Mouse (Mus musculus) midbrain, embryonic 14.5 days (tissue): ENCODE measurements around the gene Pifo. TPM values are rescaled to one million over a fixed set of nuclear protein-coding genes. Genes with fewer than 3 reads are reported as not detected.
"Not testable (repeated sequence)": the region's sequence is repeated elsewhere in the genome, so short reads cannot be mapped to it uniquely, and the experiment has no call there.

Experiments
- ATAC-seq: fragments of 200-750 bp; cut with Nextera tagmentation; 2 replicates; pipeline ENCODE4 v1.8.0; 2017; ENCODE audit warnings: moderate number of reproducible peaks, moderate library complexity; ENCODE audit not compliant: low FRiP score, low TSS enrichment
- DNase-seq: peaks from one replicate; pipeline ENCODE4 v3.0.0-alpha.2; 2015
- H3K27ac ChIP-seq: fragments of 300-500 bp; sonication (generic); replicated peaks from 2 replicates; pipeline ENCODE4 v1.5.1; 2014; ENCODE audit warnings: mild to moderate bottlenecking, low read depth, low read length, moderate library complexity
- H3K27me3 ChIP-seq: fragments of 300-500 bp; sonication (generic); 2 replicates; pipeline ENCODE4 v1.6.1; 2014; ENCODE audit warnings: low read length, control low read depth, mixed read lengths; ENCODE audit not compliant: control insufficient read depth, insufficient read depth
- H3K36me3 ChIP-seq: fragments of 300-500 bp; sonication (generic); 2 replicates; pipeline ENCODE4 v1.6.1; 2014; ENCODE audit warnings: low read length, control low read depth; ENCODE audit not compliant: control insufficient read depth, insufficient read depth
- H3K4me1 ChIP-seq: fragments of 300-500 bp; sonication (generic); 2 replicates; pipeline ENCODE4 v1.6.1; 2014; ENCODE audit warnings: mild to moderate bottlenecking, antibody characterized with exemption, low read length, control low read depth; ENCODE audit not compliant: control insufficient read depth, insufficient read depth
- H3K4me2 ChIP-seq: fragments of 300-500 bp; sonication (generic); 2 replicates; pipeline ENCODE4 v1.6.1; 2014; ENCODE audit warnings: mild to moderate bottlenecking, low read length, moderate library complexity
- H3K4me3 ChIP-seq: fragments of 300-500 bp; sonication (generic); replicated peaks from 2 replicates; pipeline ENCODE4 v1.5.1; 2014; ENCODE audit warnings: low read depth, low read length
- H3K9ac ChIP-seq: fragments of 300-500 bp; sonication (generic); replicated peaks from 2 replicates; pipeline ENCODE4 v1.6.1; 2014; ENCODE audit warnings: mild to moderate bottlenecking, low read length, moderate library complexity
- H3K9me3 ChIP-seq: fragments of 300-500 bp; sonication (generic); 2 replicates; pipeline ENCODE4 v1.6.1; 2016; ENCODE audit warnings: low read length, control low read depth, mixed read lengths; ENCODE audit not compliant: control insufficient read depth
- WGBS: fragments of 180-500 bp; shearing (Covaris S2); extraction: QIAGEN DNeasy Blood & Tissue Kit; methylation state at CpG from one replicate; pipeline ENCODE4 v1.1.7; 2014; 5-methylcytosine and 5-hydroxymethylcytosine counted together
- polyA plus RNA-seq: library from polyadenylated mRNA; unstranded; fragments of >200 nt; fragmentation: Nextera tagmentation; extraction: Ambion mirVana; gene quantifications from 2 replicates; pipeline ENCODE4 v1.2.1, GENCODE M21; 2014

Pifo gene
- polyA plus RNA-seq, 1 experiment from 2014 or later = 3.0 TPM

- WGBS = 16% methylated on average over 11 of the region's 11 CpGs
- H3K36me3 ChIP-seq = no peaks in the 10 kb centered on the region
- no peaks in the 10 kb centered on the region for H3K9me3 ChIP-seq
- H3K27ac ChIP-seq = no peak overlapping the region
- no peaks in the 10 kb centered on the region for H3K27me3 ChIP-seq
- ATAC-seq (peak; percentile 34; the same call in 1 of the 2 replicates), DNase-seq (peak; percentile 4)
- peak overlapping the region; percentile 54 for H3K4me2 ChIP-seq
- H3K4me3 ChIP-seq = peak overlapping the region; percentile 21; the same call in 1 of the 2 replicates
- 0 out of 2 replicates have a peak overlapping the region, but pooled peaks have one; percentile 10 for H3K9ac ChIP-seq
- peaks cover 6% of the 10 kb centered on the region; the same call in 1 of the 2 replicates for H3K4me1 ChIP-seq
Observed at GRCm38 (mm10) chr3:106000707-106001375, 13.6 kb downstream of the Pifo start.

GRCm38 (mm10) chr3:105994730-105995129 is 19.7 kb downstream of the Pifo start:
- H3K9ac ChIP-seq = no peak overlapping the region
- DNase-seq (no peak), ATAC-seq (no peak)
- no peaks in the 10 kb centered on the region for H3K36me3 ChIP-seq
- H3K4me1 ChIP-seq = no peaks in the 10 kb centered on the region
- H3K4me3 ChIP-seq = no peak overlapping the region
- no peaks in the 10 kb centered on the region for H3K9me3 ChIP-seq
- no peak overlapping the region for H3K4me2 ChIP-seq
- no peak overlapping the region for H3K27ac ChIP-seq
- 85% methylated on average over 2 of the region's 2 CpGs for WGBS
- H3K27me3 ChIP-seq = no peaks in the 10 kb centered on the region

GRCm38 (mm10) chr3:105991653-105992283 is 22.7 kb downstream of the Pifo start:
- DNase-seq (peak; percentile 89), ATAC-seq (no peak)
- H3K9me3 ChIP-seq = no peaks in the 10 kb centered on the region

GRCm38 (mm10) chr3:105989611-105990010 is 24.8 kb downstream of the Pifo start:
- H3K9ac ChIP-seq, ATAC-seq, H3K36me3 ChIP-seq, H3K4me3 ChIP-seq, H3K4me1 ChIP-seq, DNase-seq, H3K9me3 ChIP-seq, H3K27me3 ChIP-seq, H3K27ac ChIP-seq, H3K4me2 ChIP-seq: not testable (repeated sequence)
- WGBS = 43% methylated on average over 5 of the region's 5 CpGs

More at GRCm38 (mm10) chr3:105991653-105992283, 22.7 kb downstream of the Pifo start:
- H3K4me3 ChIP-seq = no peak overlapping the region
- no peak overlapping the region for H3K27ac ChIP-seq
- H3K9ac ChIP-seq = no peak overlapping the region
- H3K36me3 ChIP-seq = no peaks in the 10 kb centered on the region
- no peaks in the 10 kb centered on the region for H3K4me1 ChIP-seq
- WGBS = 38% methylated on average over 4 of the region's 4 CpGs
- H3K4me2 ChIP-seq = no peak overlapping the region
- no peaks in the 10 kb centered on the region for H3K27me3 ChIP-seq

GRCm38 (mm10) chr3:105974174-105974573 is 40.3 kb downstream of the Pifo start:
- WGBS = 66% methylated on average over 2 of the region's 2 CpGs
- Histone ChIP-seq H3K27me3 (no peaks in the 10 kb centered on the region), H3K4me2 (no peak overlapping the region), H3K9me3 (no peaks in the 10 kb centered on the region), H3K27ac (no peak overlapping the region), H3K4me1 (no peaks in the 10 kb centered on the region), H3K36me3 (peaks cover 11% of the 10 kb centered on the region), H3K4me3 (no peak overlapping the region), H3K9ac (no peak overlapping the region)
- no peak for ATAC-seq
- DNase-seq = no peak

GRCm38 (mm10) chr3:105973411-105973810 is 41.0 kb downstream of the Pifo start, which contains the start of gene Ovgp1:
Gene Ovgp1 (plus strand): TSS chr3:105973711.
- Histone ChIP-seq H3K27ac (no peak within 1 kb of the TSS), H3K9ac (no peak within 1 kb of the TSS), H3K4me3 (no peak within 1 kb of the TSS), H3K27me3 (no peaks in the 10 kb centered on the region), H3K4me1 (no peaks in the 10 kb centered on the region), H3K4me2 (no peak within 1 kb of the TSS), H3K9me3 (no peaks in the 10 kb centered on the region), H3K36me3 (peaks cover 19% of the 10 kb centered on the region)
- no peak for DNase-seq
- WGBS = 88% methylated on average over 3 of the region's 3 CpGs
- no peak for ATAC-seq

- ATAC-seq = no peak
Observed at GRCm38 (mm10) chr3:105971831-105972446, 42.5 kb downstream of the Pifo start.

GRCm38 (mm10) chr3:105960700-105961099 is 53.7 kb downstream of the Pifo start:
- H3K9me3 ChIP-seq = no peaks in the 10 kb centered on the region
- no peaks in the 10 kb centered on the region for H3K27me3 ChIP-seq
- peaks cover 19% of the 10 kb centered on the region for H3K4me1 ChIP-seq
- WGBS = 93% methylated on average over 2 of the region's 2 CpGs
- H3K4me2 ChIP-seq = peak overlapping the region; percentile 79; the same call in 1 of the 2 replicates
- H3K9ac ChIP-seq = no peak overlapping the region
- H3K4me3 ChIP-seq = peak overlapping the region; percentile 93; the same call in 1 of the 2 replicates
- H3K27ac ChIP-seq = no peak overlapping the region
- H3K36me3 ChIP-seq = peaks cover 49% of the 10 kb centered on the region
- ATAC-seq (no peak), DNase-seq (peak; percentile 25)

More at GRCm38 (mm10) chr3:105971831-105972446, 42.5 kb downstream of the Pifo start:
- Histone ChIP-seq H3K4me2 (no peak overlapping the region), H3K27ac (no peak overlapping the region), H3K4me1 (no peaks in the 10 kb centered on the region), H3K36me3 (peaks cover 33% of the 10 kb centered on the region), H3K4me3 (no peak overlapping the region), H3K9me3 (no peaks in the 10 kb centered on the region), H3K9ac (no peak overlapping the region), H3K27me3 (no peaks in the 10 kb centered on the region)
- WGBS = 82% methylated on average over 5 of the region's 5 CpGs
- no peak for DNase-seq
